In the genomic region with DNA sequence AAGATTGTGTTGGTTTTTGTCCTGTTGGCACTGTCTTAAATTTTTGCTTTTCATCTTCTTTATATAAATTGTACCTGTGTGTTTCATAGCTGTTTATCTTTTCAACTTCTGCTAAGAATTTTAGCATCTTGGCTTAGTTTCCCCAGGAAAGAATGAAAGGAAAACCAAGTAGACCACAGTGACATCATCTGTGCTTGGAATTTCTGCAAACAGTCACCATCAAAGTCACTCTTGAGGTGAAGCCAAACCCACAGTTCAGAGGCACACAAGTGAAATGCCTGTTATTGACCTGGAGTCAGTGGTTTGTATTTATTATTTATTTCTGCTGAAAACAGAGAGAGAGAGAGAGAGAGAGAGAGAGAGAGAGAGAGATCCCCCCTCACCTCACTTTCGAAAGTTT, we compare ENCODE assay signal across 21 mouse cellular contexts.
"Had no signal": no experiment of that assay in that cellular context is flagged by ENCODE, and none has a peak within 500 bp of the region (broad histone marks: within the 10 kb centered on the region; RNA-seq: fewer than 3 reads in every experiment).

No protein-coding gene starts in this region.

- DNase-seq: kidney, adult 9 months; kidney, postnatal 14 days; kidney, postnatal 4 days; layer of hippocampus, adult 9-11 months; liver; lung, adult 2 months; lung, postnatal 14 days; lung, postnatal 4 days; midbrain, embryonic 14.5 days; retina, postnatal 1 day; right cerebral cortex, postnatal 25 days; spleen, adult 18-20 months; thymus, adult 2 months; thymus, postnatal 14 days had no signal

- H3K27me3 ChIP-seq: limb, embryonic 13.5 days; liver, embryonic 12.5 days; liver, embryonic 15.5 days; neural tube, embryonic 12.5 days; neural tube, embryonic 15.5 days had no signal

- H3K36me3 ChIP-seq: liver, embryonic 12.5 days; liver, embryonic 15.5 days; neural tube, embryonic 12.5 days; neural tube, embryonic 15.5 days had no signal

- H3K9me3 ChIP-seq: limb, embryonic 10.5 days; liver, embryonic 12.5 days; liver, embryonic 15.5 days; neural tube, embryonic 12.5 days; neural tube, embryonic 15.5 days had no signal

- H3K27ac ChIP-seq: limb, embryonic 10.5 days; limb, embryonic 13.5 days; liver, embryonic 12.5 days; liver, embryonic 15.5 days; neural tube, embryonic 12.5 days; neural tube, embryonic 15.5 days; stomach, postnatal 0 days had no signal

- H3K4me3 ChIP-seq: limb, embryonic 10.5 days; limb, embryonic 13.5 days; liver, embryonic 12.5 days; liver, embryonic 15.5 days; neural tube, embryonic 12.5 days; neural tube, embryonic 15.5 days had no signal
